Mouse (Mus musculus): ENCODE measurements around the gene Bad. TPM values are rescaled to one million over a fixed set of nuclear protein-coding genes. Genes with fewer than 3 reads are reported as not detected.
"Not testable (repeated sequence)": the region's sequence is repeated elsewhere in the genome, so short reads cannot be mapped to it uniquely, and the experiment has no call there.

The Bad gene
- polyA plus RNA-seq, 1 experiment from 2014 or later: 84.5 TPM

DNA sequence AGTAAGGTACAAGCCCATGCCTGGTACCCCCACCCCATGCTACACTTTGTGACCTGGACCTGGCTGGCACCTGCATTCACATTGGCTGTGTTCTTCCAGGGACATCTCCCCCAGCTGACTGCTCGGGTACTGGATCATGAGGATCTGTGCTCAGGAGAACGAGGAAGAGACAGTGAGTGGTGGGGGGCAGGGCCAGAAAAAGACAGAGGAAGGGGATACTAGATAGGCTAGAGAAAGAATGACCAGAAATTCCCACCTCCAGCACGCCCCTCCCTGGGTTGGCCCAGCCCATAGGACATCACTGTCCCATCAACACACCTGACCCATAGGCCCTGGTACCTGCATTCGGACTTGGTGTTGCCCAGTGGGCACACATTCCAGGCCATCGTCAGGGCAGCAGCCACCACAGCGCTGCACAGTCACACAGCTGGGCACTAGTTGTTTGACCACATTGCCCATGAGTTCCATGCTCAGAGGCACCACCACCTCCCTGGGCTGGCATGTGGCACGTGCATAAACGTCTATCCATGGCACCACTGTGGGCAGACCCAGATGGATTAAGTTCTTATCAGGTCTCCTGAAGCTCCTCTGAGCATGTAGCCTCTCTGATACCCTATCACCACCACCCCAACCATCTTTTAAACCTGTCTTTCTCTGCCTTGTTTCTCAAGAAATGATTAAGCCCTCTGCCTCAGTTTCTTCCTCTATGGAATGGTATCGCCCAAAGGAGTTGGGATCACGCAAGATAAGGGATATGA is 44.5 kb downstream of the Bad start:
- DNase-seq (ENCODE audit: low spot score) (no peak), ATAC-seq (ENCODE audit: low FRiP score) (no peak)
- Histone ChIP-seq H3K9me3 (ENCODE audit: control insufficient read depth, low read length) (no peaks in the 10 kb centered on the region), H3K9ac (no peak overlapping the region; the same call in 1 of the 2 replicates), H3K4me3 (replicated peaks; ENCODE audit: low read length) (peak overlapping the region; percentile 80), H3K27ac (no peak overlapping the region), H3K4me1 (replicated peaks; ENCODE audit: control insufficient read depth, insufficient read depth, low read length) (peaks cover 16% of the 10 kb centered on the region), H3K4me2 (replicated peaks) (peak overlapping the region; percentile 94), H3K36me3 (replicated peaks; ENCODE audit: control insufficient read depth, insufficient read depth) (peaks cover 31% of the 10 kb centered on the region), H3K27me3 (ENCODE audit: control insufficient read depth, insufficient read depth, low read length) (no peaks in the 10 kb centered on the region)
- 82% methylated on average over 10 of the region's 10 CpGs for WGBS

DNA sequence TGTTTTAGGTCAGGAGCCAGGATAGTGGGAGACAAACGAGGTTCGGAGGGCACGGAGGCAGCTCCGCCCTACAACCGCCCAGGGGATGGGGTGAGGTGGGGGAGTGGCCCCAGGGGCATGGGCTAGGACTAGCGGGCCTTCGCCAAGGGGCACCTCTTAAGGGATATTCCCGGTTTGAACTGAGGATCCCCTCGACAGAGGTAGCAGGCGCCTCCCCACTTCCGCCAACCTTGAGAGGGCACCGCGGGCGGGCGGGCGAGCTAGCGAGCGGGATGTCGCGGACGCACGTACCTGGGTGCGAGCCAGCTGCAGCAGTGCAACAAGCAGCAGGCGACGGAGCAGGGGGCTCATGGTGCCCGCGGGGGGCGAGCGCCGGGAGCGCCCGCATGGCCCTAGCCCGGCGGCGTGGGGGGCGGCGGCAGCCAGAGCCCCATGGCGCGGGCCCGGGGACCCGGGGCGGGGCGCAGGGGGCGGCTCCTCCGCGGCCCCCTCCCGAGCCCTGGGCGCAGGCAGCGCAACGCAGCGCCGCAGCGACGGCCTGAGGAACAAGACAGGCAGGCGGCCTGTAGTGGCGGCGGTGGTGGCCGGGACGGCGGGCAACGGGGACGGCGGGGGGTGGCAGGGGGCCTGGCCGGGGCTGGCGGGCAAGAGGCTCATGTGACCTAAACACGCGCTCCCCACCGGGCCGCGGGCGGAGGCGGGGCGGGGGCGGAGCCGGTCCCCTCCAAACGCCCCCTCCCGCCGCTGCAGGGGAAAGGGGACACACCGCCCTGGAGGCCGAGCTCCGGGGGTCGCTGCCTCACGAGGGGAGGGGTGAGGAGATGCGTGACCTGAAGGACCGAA is 45.6 kb downstream of the Bad start, which contains the start of gene Vegfb:
Vegfb (minus strand) TSS at position 591 of the 843 bp plus-strand sequence.
- no peaks in the 10 kb centered on the region for H3K27me3 ChIP-seq (ENCODE audit: control insufficient read depth, insufficient read depth, low read length)
- H3K9ac ChIP-seq: peak within 1 kb of the TSS; percentile 95
- H3K27ac ChIP-seq: peak within 1 kb of the TSS; percentile 76
- under 1% methylated on average over 69 of the region's 85 CpGs for WGBS
- peak within 1 kb of the TSS; percentile 80 for H3K4me3 ChIP-seq (replicated peaks; ENCODE audit: low read length)
- ATAC-seq (ENCODE audit: low FRiP score) (peak; percentile 32), DNase-seq (ENCODE audit: low spot score) (no peak)
- H3K36me3 ChIP-seq (replicated peaks; ENCODE audit: control insufficient read depth, insufficient read depth): peaks cover 28% of the 10 kb centered on the region
- peak within 1 kb of the TSS; percentile 94 for H3K4me2 ChIP-seq (replicated peaks)
- no peaks in the 10 kb centered on the region for H3K9me3 ChIP-seq (ENCODE audit: control insufficient read depth, low read length)
- H3K4me1 ChIP-seq (replicated peaks; ENCODE audit: control insufficient read depth, insufficient read depth, low read length): peaks cover 16% of the 10 kb centered on the region

DNA sequence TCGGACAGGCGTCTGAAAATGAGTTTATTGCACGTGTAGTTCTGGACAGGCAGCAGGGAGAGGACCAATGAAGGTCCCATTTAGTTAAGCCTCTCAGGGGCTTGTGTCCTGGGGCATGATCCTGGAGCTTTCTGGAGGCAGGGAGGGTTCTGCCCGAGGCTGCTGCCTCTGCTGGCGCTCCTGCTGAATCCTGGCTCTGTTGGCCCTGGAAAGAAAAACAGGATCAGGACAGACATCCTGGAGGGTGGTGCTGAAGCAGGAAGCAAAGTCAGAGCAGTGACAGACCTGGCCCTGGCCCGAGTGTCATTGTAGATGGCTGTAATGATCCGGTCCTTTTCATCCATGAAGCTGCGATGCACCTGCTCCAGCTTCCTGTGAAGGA is 46.2 kb downstream of the Bad start:
- Histone ChIP-seq H3K27me3 (ENCODE audit: control insufficient read depth, insufficient read depth, low read length) (no peaks in the 10 kb centered on the region), H3K36me3 (replicated peaks; ENCODE audit: control insufficient read depth, insufficient read depth) (peaks cover 22% of the 10 kb centered on the region), H3K4me2 (replicated peaks) (peak overlapping the region; percentile 94), H3K9ac (peak overlapping the region; percentile 95), H3K4me3 (replicated peaks; ENCODE audit: low read length) (peak overlapping the region; percentile 80), H3K4me1 (replicated peaks; ENCODE audit: control insufficient read depth, insufficient read depth, low read length) (peaks cover 18% of the 10 kb centered on the region), H3K9me3 (ENCODE audit: control insufficient read depth, low read length) (no peaks in the 10 kb centered on the region), H3K27ac (peak overlapping the region; percentile 76)
- no peak for DNase-seq (ENCODE audit: low spot score)
- peak; percentile 3; the same call in 1 of the 2 replicates for ATAC-seq (ENCODE audit: low FRiP score)
- WGBS: 4% methylated on average over 8 of the region's 8 CpGs

DNA sequence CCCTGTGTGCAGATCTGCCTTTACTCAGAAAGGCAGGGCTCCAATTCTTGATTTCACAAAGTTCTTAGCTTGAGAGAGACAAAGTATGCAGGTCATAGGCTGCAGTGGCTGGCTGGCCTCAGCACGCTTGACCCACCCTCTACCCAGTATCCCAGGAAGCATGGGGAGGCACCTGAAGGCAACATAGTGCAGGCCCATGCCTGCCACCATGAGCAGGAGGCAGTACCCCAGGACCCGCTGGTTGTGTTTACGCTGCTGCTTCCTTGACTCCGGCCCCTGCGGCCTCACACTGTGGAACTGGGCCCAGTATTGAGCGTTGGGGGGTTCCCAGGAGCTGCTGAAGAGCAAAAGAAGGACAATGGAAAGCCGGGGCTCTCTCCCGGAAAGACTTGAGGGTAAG is 47.6 kb downstream of the Bad start:
- H3K27me3 ChIP-seq (ENCODE audit: control insufficient read depth, insufficient read depth, low read length): no peaks in the 10 kb centered on the region
- peaks cover 22% of the 10 kb centered on the region for H3K4me1 ChIP-seq (replicated peaks; ENCODE audit: control insufficient read depth, insufficient read depth, low read length)
- peaks cover 12% of the 10 kb centered on the region for H3K36me3 ChIP-seq (replicated peaks; ENCODE audit: control insufficient read depth, insufficient read depth)
- no peak for DNase-seq (ENCODE audit: low spot score)
- ATAC-seq (ENCODE audit: low FRiP score): no peak
- no peak overlapping the region for H3K27ac ChIP-seq
- H3K4me3 ChIP-seq (replicated peaks; ENCODE audit: low read length): no peak overlapping the region
- WGBS: 89% methylated on average over 8 of the region's 8 CpGs
- H3K9ac ChIP-seq: no peak overlapping the region
- H3K9me3 ChIP-seq (ENCODE audit: control insufficient read depth, low read length): no peaks in the 10 kb centered on the region
- no peak overlapping the region for H3K4me2 ChIP-seq (replicated peaks)

DNA sequence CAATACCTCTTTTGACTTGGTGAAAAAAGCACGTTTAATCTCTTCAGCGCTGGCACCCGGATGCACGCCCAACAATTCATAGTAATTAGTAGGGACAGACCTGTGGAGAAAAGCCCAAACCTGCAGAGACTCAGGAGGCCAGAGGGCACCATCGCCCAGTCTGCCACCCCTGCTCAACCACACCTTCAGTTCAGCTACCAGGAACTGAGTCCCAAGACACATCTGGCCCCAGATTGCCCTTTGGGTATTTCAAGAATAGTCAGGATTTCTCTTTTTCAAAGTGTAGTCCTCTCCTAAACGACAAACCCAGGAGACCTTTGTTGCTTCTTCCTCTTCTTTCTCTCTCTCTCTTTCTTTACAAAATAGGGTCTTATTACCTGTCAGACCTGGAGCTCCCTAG is 49.1 kb downstream of the Bad start:
- Histone ChIP-seq H3K27ac (no peak overlapping the region), H3K9me3 (ENCODE audit: control insufficient read depth, low read length) (no peaks in the 10 kb centered on the region), H3K4me1 (replicated peaks; ENCODE audit: control insufficient read depth, insufficient read depth, low read length) (peaks cover 31% of the 10 kb centered on the region), H3K4me2 (replicated peaks) (no peak overlapping the region), H3K27me3 (ENCODE audit: control insufficient read depth, insufficient read depth, low read length) (no peaks in the 10 kb centered on the region), H3K4me3 (replicated peaks; ENCODE audit: low read length) (no peak overlapping the region), H3K9ac (no peak overlapping the region), H3K36me3 (replicated peaks; ENCODE audit: control insufficient read depth, insufficient read depth) (no peaks in the 10 kb centered on the region; the same call in 1 of the 2 replicates)
- no peak for DNase-seq (ENCODE audit: low spot score)
- 87% methylated on average over 6 of the region's 6 CpGs for WGBS
- no peak for ATAC-seq (ENCODE audit: low FRiP score)

DNA sequence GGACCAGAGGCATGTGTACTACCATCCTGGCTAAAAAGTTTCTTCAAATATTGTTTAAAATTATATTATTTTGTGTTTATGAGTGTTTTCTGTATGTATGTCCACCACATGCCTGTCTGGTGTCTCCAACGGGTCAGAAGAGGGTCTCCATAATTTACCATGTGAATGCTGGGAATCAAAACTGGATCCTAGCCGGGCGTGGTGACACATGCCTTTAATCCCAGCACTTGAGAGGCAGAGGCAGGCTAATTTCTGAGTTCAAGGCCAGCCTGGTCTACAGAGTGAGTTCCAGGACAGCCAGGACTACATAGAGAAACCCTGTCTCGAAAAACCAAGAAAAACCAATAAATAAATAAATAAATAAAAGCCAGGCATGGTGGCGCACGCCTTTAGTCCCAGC is 49.5 kb downstream of the Bad start:
- H3K4me2 ChIP-seq (replicated peaks); H3K9ac ChIP-seq; H3K4me3 ChIP-seq (replicated peaks; ENCODE audit: low read length); H3K36me3 ChIP-seq (replicated peaks; ENCODE audit: control insufficient read depth, insufficient read depth); H3K9me3 ChIP-seq (ENCODE audit: control insufficient read depth, low read length); ATAC-seq (ENCODE audit: low FRiP score); H3K27ac ChIP-seq; DNase-seq (ENCODE audit: low spot score); H3K27me3 ChIP-seq (ENCODE audit: control insufficient read depth, insufficient read depth, low read length): not testable (repeated sequence)
- H3K4me1 ChIP-seq (replicated peaks; ENCODE audit: control insufficient read depth, insufficient read depth, low read length): peaks cover 32% of the 10 kb centered on the region
- WGBS: 97% methylated on average over 6 of the region's 6 CpGs

DNA sequence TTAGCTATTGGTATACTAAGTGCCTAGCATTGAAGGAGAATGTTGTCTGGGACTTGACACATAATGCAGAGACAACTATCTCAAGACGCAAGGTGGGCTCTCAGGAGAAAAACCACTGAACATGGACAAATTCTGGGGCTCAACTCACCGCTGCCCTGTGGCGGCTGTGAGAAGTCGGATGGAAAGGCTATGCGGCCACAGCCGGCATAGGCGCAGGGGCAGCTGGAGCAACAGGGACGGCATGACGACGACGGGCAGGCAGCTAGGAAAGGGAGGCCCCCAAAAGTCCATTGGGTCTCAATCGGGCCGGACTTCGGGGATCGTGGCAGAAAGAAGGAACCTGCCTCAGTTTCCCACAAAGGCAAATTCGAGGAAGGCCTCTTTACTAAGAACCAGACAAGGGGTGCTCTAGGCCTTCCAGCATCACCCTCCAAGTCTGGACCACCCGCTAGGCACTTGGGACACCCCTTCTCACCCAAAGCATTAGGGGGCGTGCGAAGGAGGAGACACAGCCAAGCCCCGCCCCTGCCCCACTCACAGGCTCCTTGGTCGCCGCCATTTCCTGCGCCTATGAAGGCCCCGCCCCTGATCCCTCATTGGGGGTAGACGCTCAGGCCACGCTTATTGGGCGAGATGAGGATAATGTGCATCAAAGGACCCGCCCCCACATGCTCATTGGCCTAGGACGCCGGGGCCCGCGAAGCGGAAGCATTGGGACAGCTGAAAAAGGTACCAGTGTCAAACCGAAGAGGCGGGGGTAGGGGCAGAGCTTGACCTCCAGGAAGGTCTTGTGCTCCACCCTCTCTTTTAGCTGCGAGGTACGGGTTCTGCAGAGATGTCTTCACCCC is 50.6 kb downstream of the Bad start, which contains the start of gene Dnajc4:
Dnajc4 (minus strand) TSS at position 562 of the 848 bp plus-strand sequence.
- Histone ChIP-seq H3K9me3 (ENCODE audit: control insufficient read depth, low read length) (no peaks in the 10 kb centered on the region), H3K4me3 (replicated peaks; ENCODE audit: low read length) (peak within 1 kb of the TSS; percentile 47), H3K27ac (peak within 1 kb of the TSS; percentile 40; the same call in 1 of the 2 replicates), H3K27me3 (ENCODE audit: control insufficient read depth, insufficient read depth, low read length) (no peaks in the 10 kb centered on the region), H3K4me1 (replicated peaks; ENCODE audit: control insufficient read depth, insufficient read depth, low read length) (peaks cover 31% of the 10 kb centered on the region), H3K36me3 (replicated peaks; ENCODE audit: control insufficient read depth, insufficient read depth) (no peaks in the 10 kb centered on the region), H3K4me2 (replicated peaks) (peak within 1 kb of the TSS; percentile 91), H3K9ac (peak within 1 kb of the TSS; percentile 66)
- ATAC-seq (ENCODE audit: low FRiP score) (peak; percentile 95), DNase-seq (ENCODE audit: low spot score) (peak; percentile 94)
- WGBS: under 1% methylated on average over 37 of the region's 37 CpGs

DNA sequence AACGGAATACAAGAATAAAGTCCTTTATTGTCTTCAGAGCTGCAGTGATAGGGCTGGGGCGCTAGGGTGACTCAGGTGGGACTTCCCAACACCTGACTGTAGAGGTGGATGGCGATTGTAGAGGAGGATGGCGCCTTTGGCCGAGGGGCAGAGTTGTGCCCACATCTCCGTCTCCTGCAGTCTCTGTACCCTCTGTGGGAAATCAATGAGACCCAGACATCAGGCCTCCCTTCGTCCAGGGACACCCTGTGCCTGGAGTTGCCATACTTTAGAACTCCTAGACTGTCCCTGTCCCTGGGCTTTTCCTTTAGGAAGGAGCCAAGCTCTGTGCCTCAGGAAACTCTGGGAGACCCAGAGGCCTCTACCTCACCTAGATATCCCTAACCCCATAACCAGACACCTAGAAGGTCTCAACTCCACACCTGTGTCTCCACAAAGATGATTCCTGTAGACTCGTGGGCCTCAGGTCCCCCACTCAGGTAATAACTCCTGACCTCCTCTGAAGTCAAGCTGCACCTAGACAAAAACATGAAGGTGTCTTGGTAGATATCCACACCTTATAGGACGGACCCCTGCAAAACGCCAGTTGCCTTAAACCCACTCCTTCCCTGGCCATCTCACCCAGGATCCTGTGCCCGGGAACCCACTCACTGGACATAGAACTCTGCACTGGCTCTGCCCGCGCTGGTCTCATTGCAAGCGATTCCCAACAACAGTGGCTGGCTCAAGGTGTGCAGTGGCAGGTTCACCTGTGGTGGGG is 51.5 kb downstream of the Bad start:
- no peak overlapping the region for H3K27ac ChIP-seq
- WGBS: 67% methylated on average over 14 of the region's 14 CpGs

More for the DNA sequence above, 51.5 kb downstream of the Bad start:
- Histone ChIP-seq H3K4me2 (replicated peaks) (peak overlapping the region; percentile 91), H3K9me3 (ENCODE audit: control insufficient read depth, low read length) (no peaks in the 10 kb centered on the region), H3K4me3 (replicated peaks; ENCODE audit: low read length) (peak overlapping the region; percentile 47), H3K4me1 (replicated peaks; ENCODE audit: control insufficient read depth, insufficient read depth, low read length) (peaks cover 24% of the 10 kb centered on the region), H3K9ac (peak overlapping the region; percentile 56), H3K27me3 (ENCODE audit: control insufficient read depth, insufficient read depth, low read length) (no peaks in the 10 kb centered on the region), H3K36me3 (replicated peaks; ENCODE audit: control insufficient read depth, insufficient read depth) (no peaks in the 10 kb centered on the region)
- DNase-seq (ENCODE audit: low spot score) (no peak), ATAC-seq (ENCODE audit: low FRiP score) (no peak)

Data from hindbrain, embryonic 14.5 days (tissue).